Mouse (Mus musculus) ZHBTc4 (cell line): ENCODE data around the gene Hyal2.

Experiments
- DNase-seq: peaks from one replicate; pipeline ENCODE4 v3.0.0-alpha.2; 2011; ENCODE audit warnings: low read depth, low spot score

The Hyal2 gene

GRCm38 (mm10) chr9:107587833-107588639 lies 20.3 kb downstream of the Hyal2 start:
- DNase-seq, result no peak

- peak; percentile 71 for DNase-seq
Measured at GRCm38 (mm10) chr9:107590058-107590772, 22.5 kb downstream of the Hyal2 start.

- DNase-seq, result no peak
Measured at GRCm38 (mm10) chr9:107590773-107591060, 23.0 kb downstream of the Hyal2 start.

- no peak for DNase-seq
Measured at GRCm38 (mm10) chr9:107593101-107593976, 25.6 kb downstream of the Hyal2 start.

GRCm38 (mm10) chr9:107594281-107595062 lies 26.7 kb downstream of the Hyal2 start:
- DNase-seq, result peak; percentile 93

GRCm38 (mm10) chr9:107596619-107597569 lies 29.1 kb downstream of the Hyal2 start:
- no peak for DNase-seq

- no peak for DNase-seq
Measured at GRCm38 (mm10) chr9:107598385-107598784, 30.6 kb downstream of the Hyal2 start.

GRCm38 (mm10) chr9:107599433-107599832 lies 31.7 kb downstream of the Hyal2 start:
- DNase-seq, result peak; percentile 43

- DNase-seq, result peak; percentile 90
Measured at GRCm38 (mm10) chr9:107599842-107600241, 32.1 kb downstream of the Hyal2 start.

GRCm38 (mm10) chr9:107600745-107601144 lies 33.0 kb downstream of the Hyal2 start:
- peak; percentile 75 for DNase-seq

GRCm38 (mm10) chr9:107601275-107601674 lies 33.5 kb downstream of the Hyal2 start:
- DNase-seq, result no peak

- DNase-seq, result peak; percentile 91
Measured at GRCm38 (mm10) chr9:107602068-107602648, 34.4 kb downstream of the Hyal2 start.

- no peak for DNase-seq
Measured at GRCm38 (mm10) chr9:107603251-107603650, 35.5 kb downstream of the Hyal2 start.

- no peak for DNase-seq
Measured at GRCm38 (mm10) chr9:107605041-107605661, 37.4 kb downstream of the Hyal2 start.

- no peak for DNase-seq
Measured at GRCm38 (mm10) chr9:107606591-107606990, 38.8 kb downstream of the Hyal2 start.

GRCm38 (mm10) chr9:107607036-107607435 lies 39.3 kb downstream of the Hyal2 start:
- DNase-seq, result no peak

GRCm38 (mm10) chr9:107607653-107608245 lies 40.0 kb downstream of the Hyal2 start:
- no peak for DNase-seq

GRCm38 (mm10) chr9:107608741-107609432 lies 41.1 kb downstream of the Hyal2 start, which contains the start of gene Sema3b:
TSS of gene Sema3b (minus strand) at chr9:107609229.
- DNase-seq, result no peak
